Mouse (Mus musculus) C2C12 (cell line): ENCODE results near the gene Pcnp. TPM values are rescaled to one million over a fixed set of nuclear protein-coding genes. Genes with fewer than 3 reads are reported as not detected.
A peak's percentile ranks its signal among the peaks of the same experiment; 100 is the strongest.
"Not testable (repeated sequence)": the region's sequence is repeated elsewhere in the genome, so short reads cannot be mapped to it uniquely, and the experiment has no call there.

ENCODE experiments used
- H3K27me3 ChIP-seq: one replicate; pipeline ENCODE4 v1.6.1; 2011; ENCODE audit not compliant: control insufficient read depth, insufficient read depth, insufficient read length
- H3K36me3 ChIP-seq: one replicate; pipeline ENCODE4 v1.6.1; 2011; ENCODE audit not compliant: control insufficient read depth, insufficient read depth
- H3K4me3 ChIP-seq: one replicate; pipeline ENCODE4 v1.5.1; 2011; ENCODE audit warnings: mild to moderate bottlenecking, control low read depth; ENCODE audit not compliant: poor library complexity, insufficient read depth, severe bottlenecking
- H3K79me2 ChIP-seq: one replicate; pipeline ENCODE4 v1.6.1; 2011; ENCODE audit not compliant: control insufficient read depth, insufficient read depth
- H3K79me3 ChIP-seq: one replicate; pipeline ENCODE4 v1.6.1; 2011; ENCODE audit warnings: low read depth, control low read depth
- H3ac ChIP-seq: one replicate; pipeline ENCODE3; 2011; ENCODE audit warnings: low read depth; ENCODE audit not compliant: control insufficient read depth, insufficient read length
- CEBPB ChIP-seq: IDR thresholded peaks from one replicate; pipeline ENCODE4 v1.6.1; 2011; ENCODE audit warnings: low read depth, mild to moderate bottlenecking, control low read depth, moderate library complexity
- CTCF ChIP-seq: IDR thresholded peaks from one replicate; pipeline ENCODE4 v1.5.1; 2011; ENCODE audit not compliant: control insufficient read depth, insufficient read depth, insufficient read length
- FOSL1 ChIP-seq: IDR thresholded peaks from one replicate; pipeline ENCODE4 v1.8.0; 2011; ENCODE audit warnings: mild to moderate bottlenecking, low read length; ENCODE audit not compliant: poor library complexity, insufficient read depth, severe bottlenecking
- MAX ChIP-seq: IDR thresholded peaks from one replicate; pipeline ENCODE4 v1.6.1; 2011; ENCODE audit warnings: mild to moderate bottlenecking, control low read depth
- MYOG ChIP-seq: IDR thresholded peaks from one replicate; pipeline ENCODE4 v1.6.1; 2011; ENCODE audit not compliant: control insufficient read depth, insufficient read length; ENCODE audit errors: extremely low read depth
- USF1 ChIP-seq: IDR thresholded peaks from one replicate; pipeline ENCODE4 v1.6.1; 2011; ENCODE audit warnings: low read depth, mild to moderate bottlenecking, control low read depth, moderate library complexity
- microRNA-seq: library from miRNA; unstranded; fragments of <30 nt; microRNA quantifications from one replicate; pipeline ENCODE4, GENCODE M21; 2019; ENCODE audit warnings: borderline microRNAs expressed
- polyA plus RNA-seq: library from polyadenylated mRNA; unstranded; fragments of >200 nt; fragmentation: generic; extraction: Trizol; gene quantifications from one replicate; pipeline ENCODE4 v1.2.1, GENCODE M21; 2012; ENCODE audit warnings: missing spikeins

Gene Pcnp
- polyA plus RNA-seq, 1 experiment: 41.2 TPM

GRCm38 (mm10) chr16:55966212-55966871, 63.2 kb downstream of the Pcnp start, which contains the start of gene Rpl24:
TSS of gene Rpl24 (plus strand) at chr16:55966275.
- peaks cover 43% of the 10 kb centered on the region for H3K79me3 ChIP-seq
- peaks cover 45% of the 10 kb centered on the region for H3K36me3 ChIP-seq
- H3K4me3 ChIP-seq: peak within 1 kb of the TSS; percentile 80
- peaks cover 52% of the 10 kb centered on the region for H3K79me2 ChIP-seq
- peak within 1 kb of the TSS; percentile 93 for H3ac ChIP-seq
- TF ChIP-seq USF1 (no peak), FOSL1 (no peak), MYOG (no peak), CEBPB (no peak), CTCF (no peak)
- no peaks in the 10 kb centered on the region for H3K27me3 ChIP-seq

GRCm38 (mm10) chr16:55964126-55964949, 65.2 kb downstream of the Pcnp start:
- no peaks in the 10 kb centered on the region for H3K27me3 ChIP-seq
- H3K79me3 ChIP-seq: peaks cover 26% of the 10 kb centered on the region
- peaks cover 31% of the 10 kb centered on the region for H3K79me2 ChIP-seq
- H3K36me3 ChIP-seq: peaks cover 25% of the 10 kb centered on the region
- no peak overlapping the region for H3K4me3 ChIP-seq
- no peak overlapping the region for H3ac ChIP-seq
- no peak for TF ChIP-seq MAX
- no peak for TF ChIP-seq FOSL1
- TF ChIP-seq MYOG: no peak
- no peak for TF ChIP-seq CTCF
- no peak for TF ChIP-seq CEBPB

- Histone ChIP-seq H3K36me3 (peaks cover 12% of the 10 kb centered on the region), H3K79me2 (peaks cover 19% of the 10 kb centered on the region), H3K79me3 (peaks cover 16% of the 10 kb centered on the region)
- not testable (repeated sequence) for H3ac ChIP-seq, H3K4me3 ChIP-seq, H3K27me3 ChIP-seq
Measured at GRCm38 (mm10) chr16:55963068-55963467, 66.5 kb downstream of the Pcnp start.

Small RNAs within 50 kb of the gene (microRNA-seq; reads per million reads assigned to microRNA genes)
- gene Gm24047: not detected

Other genes with a start within 250 kb of the Pcnp start
- 3.4 TPM for gene Nfkbiz, start 190.8 kb downstream of the Pcnp start, polyA plus RNA-seq
- gene Nxpe3, start 134.5 kb downstream of the Pcnp start, polyA plus RNA-seq: 1.3 TPM
- 4.7 TPM for gene Cep97, start 94.9 kb downstream of the Pcnp start, polyA plus RNA-seq
- 1,568 TPM for gene Rpl24, start 63.5 kb downstream of the Pcnp start, polyA plus RNA-seq
- gene Zbtb11, start 55.9 kb downstream of the Pcnp start, polyA plus RNA-seq: 3.6 TPM
- gene Trmt10c, start 8.1 kb upstream of the Pcnp start, polyA plus RNA-seq: 5.9 TPM
- gene Senp7, start 18.6 kb upstream of the Pcnp start, polyA plus RNA-seq: 3.4 TPM
- 0.02 TPM for gene Impg2, start 174.6 kb upstream of the Pcnp start, polyA plus RNA-seq